Mouse (Mus musculus): ENCODE results near the gene Prpf19. TPM values are rescaled to one million over a fixed set of nuclear protein-coding genes. Genes with fewer than 3 reads are reported as not detected.

Prpf19 gene
- polyA plus RNA-seq, 1 experiment, result 175 TPM

DNA sequence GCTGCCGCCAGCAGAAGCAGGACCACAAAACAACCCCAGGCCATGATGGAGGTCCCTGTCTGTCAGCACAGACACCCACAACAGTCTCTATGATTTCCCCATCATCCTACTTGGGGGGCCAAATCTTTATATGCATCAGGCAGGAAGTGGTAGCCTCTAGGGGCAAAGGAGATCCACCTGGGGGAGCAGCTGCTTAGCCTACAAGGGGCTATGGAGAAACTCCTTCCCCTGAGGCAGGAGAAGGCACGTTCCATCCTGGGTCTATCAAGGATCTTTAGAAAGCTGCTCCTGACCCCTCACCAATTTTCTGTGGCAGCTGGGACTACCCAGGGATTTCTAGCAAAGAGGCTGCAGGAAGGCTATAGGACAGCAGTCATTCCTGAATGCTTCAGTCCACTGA, 25.5 kb downstream of the Prpf19 start, which contains the start of gene Zp1:
Zp1 (minus strand) TSS at position 101 of the 400 bp plus-strand sequence.
- no peak for DNase-seq
- no peak within 1 kb of the TSS for H3K27ac ChIP-seq (ENCODE audit: insufficient read depth, low read depth, low read length)
- no peaks in the 10 kb centered on the region for H3K36me3 ChIP-seq (ENCODE audit: control insufficient read depth, insufficient read depth, low read length)
- H3K4me3 ChIP-seq (ENCODE audit: insufficient read depth, low read depth, low read length), result no peak within 1 kb of the TSS
- TF ChIP-seq POLR2A (IDR thresholded peaks at IDR 0.05; ENCODE audit: low read depth, low read length) (no peak), CTCF (conservative IDR thresholded peaks at IDR 0.05; ENCODE audit: insufficient read depth, insufficient read length, low read depth, low read length) (no peak)
- WGBS, result 67% methylated on average over 2 of the region's 2 CpGs
- no peaks in the 10 kb centered on the region for H3K4me1 ChIP-seq (ENCODE audit: control insufficient read depth, insufficient read depth, low read length)
- no peaks in the 10 kb centered on the region for H3K27me3 ChIP-seq (replicated peaks; ENCODE audit: control insufficient read depth, insufficient read depth, low read length)

DNA sequence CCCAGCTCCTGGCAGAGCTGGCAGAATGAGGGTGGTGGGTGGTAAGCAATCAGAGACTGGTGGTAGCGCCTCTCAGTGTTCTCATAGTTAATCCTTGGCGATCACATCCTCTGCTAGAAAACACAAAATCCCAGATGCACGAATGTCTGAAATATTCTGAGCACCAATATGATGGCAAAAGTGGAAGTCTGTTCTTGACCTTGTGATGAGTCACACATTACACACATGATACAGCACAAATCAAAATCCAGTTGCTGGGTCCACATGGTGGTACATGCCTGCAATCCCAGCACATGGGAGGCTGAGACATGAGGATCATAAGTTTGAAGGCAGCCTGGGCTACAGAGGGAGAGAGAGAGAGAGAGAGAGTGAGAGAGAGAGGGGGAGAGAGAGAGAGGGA, 26.0 kb downstream of the Prpf19 start:
- Histone ChIP-seq H3K36me3 (ENCODE audit: control insufficient read depth, insufficient read depth, low read length) (no peaks in the 10 kb centered on the region), H3K27ac (ENCODE audit: insufficient read depth, low read depth, low read length) (no peak overlapping the region), H3K4me1 (ENCODE audit: control insufficient read depth, insufficient read depth, low read length) (peaks cover 3% of the 10 kb centered on the region; the same call in 1 of the 2 replicates), H3K27me3 (replicated peaks; ENCODE audit: control insufficient read depth, insufficient read depth, low read length) (no peaks in the 10 kb centered on the region), H3K4me3 (ENCODE audit: insufficient read depth, low read depth, low read length) (no peak overlapping the region)
- no peak for DNase-seq
- TF ChIP-seq CTCF (conservative IDR thresholded peaks at IDR 0.05; ENCODE audit: insufficient read depth, insufficient read length, low read depth, low read length) (no peak), POLR2A (IDR thresholded peaks at IDR 0.05; ENCODE audit: low read depth, low read length) (no peak)
- WGBS, result 78% methylated on average over 3 of the region's 3 CpGs

DNA sequence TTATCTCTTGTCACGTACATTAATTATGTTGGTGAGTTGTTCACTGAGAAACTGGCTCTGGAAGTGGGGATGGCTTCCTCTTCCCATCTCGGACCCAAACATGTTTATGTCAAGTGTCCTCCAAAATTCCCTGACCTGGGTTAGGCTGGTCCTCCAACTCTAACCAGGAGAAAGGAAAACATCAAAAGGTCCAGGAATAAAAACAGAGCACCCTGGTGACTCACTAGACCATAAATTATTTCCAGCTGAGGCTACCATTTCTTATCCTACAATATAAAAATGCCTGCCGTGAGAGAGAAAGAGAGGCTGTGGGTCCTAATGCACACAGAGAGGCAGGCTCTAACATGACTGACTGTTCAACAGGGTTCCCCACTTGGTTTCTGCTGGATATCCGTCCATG, 29.2 kb downstream of the Prpf19 start:
- Histone ChIP-seq H3K4me1 (ENCODE audit: control insufficient read depth, insufficient read depth, low read length) (peaks cover 10% of the 10 kb centered on the region), H3K27ac (ENCODE audit: insufficient read depth, low read depth, low read length) (no peak overlapping the region), H3K36me3 (ENCODE audit: control insufficient read depth, insufficient read depth, low read length) (no peaks in the 10 kb centered on the region), H3K4me3 (ENCODE audit: insufficient read depth, low read depth, low read length) (no peak overlapping the region), H3K27me3 (replicated peaks; ENCODE audit: control insufficient read depth, insufficient read depth, low read length) (no peaks in the 10 kb centered on the region)
- WGBS, result 52% methylated on average over 4 of the region's 4 CpGs
- TF ChIP-seq POLR2A (IDR thresholded peaks at IDR 0.05; ENCODE audit: low read depth, low read length) (no peak), CTCF (conservative IDR thresholded peaks at IDR 0.05; ENCODE audit: insufficient read depth, insufficient read length, low read depth, low read length) (no peak)
- DNase-seq, result no peak

DNA sequence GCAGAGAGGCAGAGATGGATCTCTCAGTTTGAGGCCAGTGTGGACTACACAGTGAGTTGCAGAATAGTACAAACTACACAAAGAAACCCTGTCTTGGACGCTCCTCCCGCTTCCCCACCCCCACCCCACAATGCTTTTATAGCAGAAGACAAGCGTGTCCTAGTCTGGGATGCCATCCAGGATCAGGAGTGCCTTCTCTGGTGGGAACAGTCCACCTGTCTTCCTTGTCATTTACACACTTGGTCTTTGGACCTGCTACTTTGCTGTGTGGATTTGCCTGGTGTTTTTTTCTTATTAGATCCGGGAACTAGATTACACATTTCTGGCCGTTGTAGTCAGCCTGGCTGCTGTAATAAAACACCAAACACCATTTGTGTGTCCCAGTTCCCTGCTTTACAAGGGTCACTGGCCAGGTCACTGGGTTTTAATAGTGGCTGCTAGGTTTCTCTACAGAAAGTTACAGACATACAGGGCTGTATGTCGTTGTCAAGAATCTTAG, 31.1 kb downstream of the Prpf19 start:
- Histone ChIP-seq H3K36me3 (ENCODE audit: control insufficient read depth, insufficient read depth, low read length) (no peaks in the 10 kb centered on the region), H3K4me1 (ENCODE audit: control insufficient read depth, insufficient read depth, low read length) (peaks cover 10% of the 10 kb centered on the region), H3K27me3 (replicated peaks; ENCODE audit: control insufficient read depth, insufficient read depth, low read length) (no peaks in the 10 kb centered on the region), H3K4me3 (ENCODE audit: insufficient read depth, low read depth, low read length) (no peak overlapping the region), H3K27ac (ENCODE audit: insufficient read depth, low read depth, low read length) (no peak overlapping the region)
- TF ChIP-seq CTCF (conservative IDR thresholded peaks at IDR 0.05; ENCODE audit: insufficient read depth, insufficient read length, low read depth, low read length) (no peak), POLR2A (IDR thresholded peaks at IDR 0.05; ENCODE audit: low read depth, low read length) (no peak)
- DNase-seq, result peak; percentile 73
- WGBS, result 20% methylated on average over 6 of the region's 6 CpGs

DNA sequence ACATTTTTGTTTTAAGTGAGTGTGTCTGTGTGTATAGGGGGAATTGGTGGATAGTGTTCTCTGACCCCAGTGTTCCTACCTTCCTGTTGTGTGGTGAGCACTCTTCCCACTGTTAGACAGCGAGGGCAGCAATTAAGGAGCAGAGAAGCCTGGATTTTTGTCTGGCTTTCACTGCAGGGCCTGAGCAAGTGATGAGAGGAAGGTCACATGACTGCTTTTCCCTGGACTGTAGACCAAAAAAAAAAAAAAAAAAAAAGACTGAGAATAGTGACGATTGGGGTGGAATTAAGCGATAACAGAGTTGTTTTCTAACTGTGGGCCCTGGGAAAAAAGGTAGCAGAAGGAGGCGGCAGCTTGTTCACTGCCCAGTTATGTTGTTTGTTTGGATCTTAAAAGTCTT, 31.6 kb downstream of the Prpf19 start:
- no peak for DNase-seq
- Histone ChIP-seq H3K27ac (ENCODE audit: insufficient read depth, low read depth, low read length) (no peak overlapping the region), H3K27me3 (replicated peaks; ENCODE audit: control insufficient read depth, insufficient read depth, low read length) (no peaks in the 10 kb centered on the region), H3K36me3 (ENCODE audit: control insufficient read depth, insufficient read depth, low read length) (no peaks in the 10 kb centered on the region), H3K4me3 (ENCODE audit: insufficient read depth, low read depth, low read length) (no peak overlapping the region), H3K4me1 (ENCODE audit: control insufficient read depth, insufficient read depth, low read length) (peaks cover 10% of the 10 kb centered on the region)
- TF ChIP-seq POLR2A (IDR thresholded peaks at IDR 0.05; ENCODE audit: low read depth, low read length) (no peak), CTCF (conservative IDR thresholded peaks at IDR 0.05; ENCODE audit: insufficient read depth, insufficient read length, low read depth, low read length) (no peak)
- 27% methylated on average over 4 of the region's 4 CpGs for WGBS

DNA sequence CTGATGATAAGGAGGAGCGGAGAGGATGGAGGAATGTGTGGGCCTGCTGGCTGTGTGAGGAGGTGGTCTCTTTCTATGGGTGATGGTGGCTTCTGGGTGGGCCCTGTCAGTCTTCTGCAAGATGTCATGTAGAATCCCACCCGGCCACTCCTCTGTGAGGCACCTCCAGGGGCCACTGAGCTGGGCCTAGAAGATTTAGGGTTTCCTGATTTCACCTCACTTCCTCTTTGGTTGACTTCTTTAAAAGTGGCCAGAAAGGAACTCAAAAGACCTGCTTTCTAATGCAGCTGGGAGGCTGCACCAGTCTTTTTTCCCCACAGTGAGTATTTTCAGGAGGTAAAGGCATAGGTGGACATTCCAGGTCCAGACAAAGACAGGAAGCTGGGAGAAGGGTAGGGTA, 35.6 kb downstream of the Prpf19 start:
- H3K36me3 ChIP-seq (ENCODE audit: control insufficient read depth, insufficient read depth, low read length), result no peaks in the 10 kb centered on the region
- no peaks in the 10 kb centered on the region for H3K27me3 ChIP-seq (replicated peaks; ENCODE audit: control insufficient read depth, insufficient read depth, low read length)
- peaks cover 10% of the 10 kb centered on the region for H3K4me1 ChIP-seq (ENCODE audit: control insufficient read depth, insufficient read depth, low read length)
- DNase-seq, result no peak
- no peak overlapping the region for H3K4me3 ChIP-seq (ENCODE audit: insufficient read depth, low read depth, low read length)
- TF ChIP-seq CTCF (conservative IDR thresholded peaks at IDR 0.05; ENCODE audit: insufficient read depth, insufficient read length, low read depth, low read length), result no peak
- no peak for TF ChIP-seq POLR2A (IDR thresholded peaks at IDR 0.05; ENCODE audit: low read depth, low read length)
- WGBS, result 83% methylated on average over 2 of the region's 2 CpGs
- no peak overlapping the region for H3K27ac ChIP-seq (ENCODE audit: insufficient read depth, low read depth, low read length)

DNA sequence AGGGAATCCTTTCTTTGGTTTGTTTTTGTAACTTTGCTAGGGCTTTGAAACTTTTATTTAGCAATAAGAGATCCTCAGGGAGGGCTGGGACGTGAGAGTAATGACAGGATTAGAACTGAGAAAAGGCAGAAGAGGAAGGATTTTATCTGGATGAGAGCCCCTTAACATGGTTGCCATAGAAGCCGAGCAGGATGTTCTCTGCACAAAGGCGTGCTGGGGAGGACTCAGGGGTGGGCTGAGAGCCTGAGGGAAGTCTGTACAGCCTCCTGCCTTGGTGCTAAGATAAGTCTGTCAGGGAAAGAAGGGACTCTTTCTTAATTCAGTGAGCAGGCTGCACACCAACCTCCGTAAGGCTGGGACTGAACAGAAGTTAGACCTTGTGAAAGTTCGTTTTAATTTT, 40.0 kb downstream of the Prpf19 start:
- 65% methylated on average over 5 of the region's 5 CpGs for WGBS
- TF ChIP-seq POLR2A (IDR thresholded peaks at IDR 0.05; ENCODE audit: low read depth, low read length) (no peak), CTCF (conservative IDR thresholded peaks at IDR 0.05; ENCODE audit: insufficient read depth, insufficient read length, low read depth, low read length) (no peak)

More for the DNA sequence above, 40.0 kb downstream of the Prpf19 start:
- Histone ChIP-seq H3K4me3 (ENCODE audit: insufficient read depth, low read depth, low read length) (no peak overlapping the region), H3K4me1 (ENCODE audit: control insufficient read depth, insufficient read depth, low read length) (no peaks in the 10 kb centered on the region), H3K36me3 (ENCODE audit: control insufficient read depth, insufficient read depth, low read length) (no peaks in the 10 kb centered on the region), H3K27me3 (replicated peaks; ENCODE audit: control insufficient read depth, insufficient read depth, low read length) (no peaks in the 10 kb centered on the region), H3K27ac (ENCODE audit: insufficient read depth, low read depth, low read length) (no peak overlapping the region)
- no peak for DNase-seq
